Mouse (Mus musculus) monocyte, adult 5-6 weeks (primary cell): ENCODE measurements around the gene Dmd. TPM values are rescaled to one million over a fixed set of nuclear protein-coding genes. Genes with fewer than 3 reads are reported as not detected.
"Not testable (repeated sequence)": the region's sequence is repeated elsewhere in the genome, so short reads cannot be mapped to it uniquely, and the experiment has no call there.

Experiments used
- ATAC-seq: fragments of 153-309, 156-312 bp; replicated peaks from 2 replicates; pipeline ENCODE4 v1.8.0; 2017; ENCODE audit warnings: mild to moderate bottlenecking; ENCODE audit not compliant: low TSS enrichment, insufficient number of reproducible peaks, severe bottlenecking, poor library complexity, low FRiP score
- total RNA-seq: library from RNA; stranded (forward); fragments of 200-1000, 200-491, 200-594 nt; gene quantifications from 3 replicates; pipeline ENCODE4 v1.2.3, GENCODE M21; 2017

Dmd gene
- total RNA-seq: 0.19 TPM in 1 of 3 replicates, not detected in the others

GRCm38 (mm10) chrX:82948630-82949029 is at the start of gene Dmd:
Gene Dmd (plus strand): TSS chrX:82948870.
- no peak for ATAC-seq

DNA sequence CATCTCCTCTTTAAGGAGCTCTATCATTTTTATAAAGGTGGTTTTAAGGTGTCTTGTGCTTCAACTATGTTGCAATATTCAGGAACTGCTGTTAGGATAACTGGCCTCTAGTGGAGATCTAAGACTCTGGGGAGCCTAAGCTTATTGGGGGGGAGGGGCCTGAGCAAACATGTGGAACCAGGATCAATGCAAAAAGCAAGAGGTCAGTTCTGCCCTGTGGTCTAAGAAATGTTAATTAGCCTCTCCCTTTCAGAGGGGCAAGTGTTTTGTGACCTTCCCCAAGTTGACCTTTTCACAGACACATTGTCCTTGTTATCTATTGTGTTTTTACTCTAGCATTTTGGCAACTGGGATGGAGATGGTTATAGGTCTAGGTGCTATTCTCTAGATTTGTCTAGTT is 47.2 kb upstream of the Dmd start:
- ATAC-seq: no peak

DNA sequence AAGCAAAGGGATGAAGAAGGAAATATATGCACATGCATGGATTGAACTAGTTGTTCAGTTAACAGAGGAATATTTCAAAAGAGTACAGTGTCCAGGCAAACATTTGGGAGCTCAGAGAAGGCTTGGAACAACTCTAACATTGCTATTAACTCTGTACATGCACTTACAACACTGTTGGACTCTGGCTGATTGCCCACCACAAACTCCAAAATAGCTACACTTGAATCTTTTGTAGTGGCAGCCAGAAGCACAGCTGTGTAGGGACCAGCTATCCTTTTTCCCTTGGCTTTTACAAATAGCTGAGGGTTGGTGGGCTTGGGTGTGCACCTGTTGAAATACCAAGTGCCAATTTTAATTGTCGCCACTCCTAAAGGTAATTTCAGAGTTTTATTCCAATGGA is 39.0 kb downstream of the Dmd start:
- ATAC-seq: no peak

DNA sequence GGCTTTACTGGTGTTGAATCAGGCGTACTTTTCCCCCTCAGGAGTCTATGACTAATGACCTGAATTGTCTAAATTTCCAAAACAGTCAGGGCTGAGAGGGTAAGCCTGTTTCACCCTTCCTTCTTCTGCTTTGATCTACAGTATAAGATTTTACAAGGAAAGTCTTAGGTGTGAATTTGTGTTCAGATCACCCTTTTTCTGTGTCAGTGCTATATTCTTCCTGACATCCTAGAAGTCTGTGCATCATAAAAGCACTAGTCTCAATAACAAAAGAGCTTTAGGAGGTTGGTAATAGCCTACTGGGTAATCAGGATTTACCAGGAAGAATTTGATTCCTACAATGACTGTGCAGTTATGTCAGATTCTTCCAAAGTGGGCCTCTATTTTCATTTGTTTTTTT is 101.5 kb downstream of the Dmd start:
- ATAC-seq: no peak

DNA sequence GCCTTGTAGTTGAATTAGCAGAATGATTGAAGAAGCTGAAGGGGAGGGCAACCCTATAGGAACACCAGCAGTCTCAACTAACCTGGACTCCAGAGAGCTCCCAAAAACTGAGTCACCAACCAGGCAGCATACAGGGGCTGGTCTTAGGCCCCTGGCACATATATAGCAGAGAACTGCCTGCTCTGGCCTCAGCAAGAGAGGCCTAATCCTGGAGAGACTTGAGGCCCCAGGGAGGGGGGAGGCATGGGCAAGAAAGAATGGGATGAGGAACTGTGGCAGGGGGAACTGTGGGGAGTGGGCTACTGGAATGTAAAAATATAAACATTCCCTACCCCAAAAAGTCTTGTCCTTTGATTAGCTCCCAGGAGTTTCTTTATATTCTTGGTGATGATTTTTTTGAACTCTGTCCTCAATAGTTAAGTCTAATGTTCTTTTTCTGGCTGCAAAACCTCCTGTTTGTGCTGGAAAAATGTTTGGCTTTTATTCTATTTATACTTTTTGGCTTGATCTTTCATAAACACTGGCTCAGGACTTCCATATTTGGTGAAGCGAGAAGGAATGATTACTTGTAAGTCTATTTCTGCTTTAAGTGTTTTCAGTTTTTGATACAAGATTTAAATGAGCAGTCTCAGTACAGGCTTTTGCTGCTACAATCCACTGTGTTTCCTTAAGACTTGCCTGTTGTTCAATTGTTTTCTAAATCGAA is 167.7 kb downstream of the Dmd start:
- no peak for ATAC-seq

GRCm38 (mm10) chrX:83117198-83117597 is 168.5 kb downstream of the Dmd start:
- ATAC-seq: no peak

DNA sequence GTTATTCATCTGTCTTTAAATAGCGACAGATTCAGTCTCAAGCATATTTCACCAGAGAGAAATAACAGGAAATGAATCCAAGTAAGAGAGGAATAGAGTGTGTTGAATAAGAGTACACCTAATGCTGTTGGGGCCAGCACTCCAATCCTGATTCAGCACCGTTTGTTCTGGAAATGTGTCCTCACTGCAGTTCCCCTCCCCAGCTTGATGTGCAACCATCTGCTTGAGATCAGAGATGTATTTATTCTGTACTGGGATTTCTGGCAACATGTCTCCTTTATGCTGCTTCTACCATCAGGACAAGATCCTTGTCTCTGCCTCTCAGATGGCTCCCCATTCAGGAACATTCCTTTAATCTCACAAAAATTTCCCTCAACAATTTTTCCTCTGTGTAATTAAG is 271.9 kb downstream of the Dmd start:
- ATAC-seq: no peak

DNA sequence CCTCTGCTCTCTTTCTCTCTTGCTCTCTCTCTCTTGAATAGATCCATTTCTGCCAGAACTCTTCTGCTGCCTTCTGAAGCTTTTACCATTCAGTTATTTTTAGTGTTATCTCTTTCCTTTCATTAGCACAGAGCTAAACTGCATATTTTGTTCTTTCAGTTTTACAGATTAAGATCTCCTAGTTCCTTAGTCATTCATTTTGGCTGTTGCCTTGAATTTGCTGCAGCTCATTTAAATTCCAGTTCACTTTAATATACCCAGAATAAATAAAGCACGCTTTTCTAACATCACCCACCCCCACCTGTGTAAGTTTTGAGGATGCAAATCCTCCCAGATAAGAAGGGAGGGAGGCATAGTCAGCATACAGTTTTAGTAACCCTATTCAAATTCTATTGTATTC is 272.4 kb downstream of the Dmd start:
- ATAC-seq: no peak

DNA sequence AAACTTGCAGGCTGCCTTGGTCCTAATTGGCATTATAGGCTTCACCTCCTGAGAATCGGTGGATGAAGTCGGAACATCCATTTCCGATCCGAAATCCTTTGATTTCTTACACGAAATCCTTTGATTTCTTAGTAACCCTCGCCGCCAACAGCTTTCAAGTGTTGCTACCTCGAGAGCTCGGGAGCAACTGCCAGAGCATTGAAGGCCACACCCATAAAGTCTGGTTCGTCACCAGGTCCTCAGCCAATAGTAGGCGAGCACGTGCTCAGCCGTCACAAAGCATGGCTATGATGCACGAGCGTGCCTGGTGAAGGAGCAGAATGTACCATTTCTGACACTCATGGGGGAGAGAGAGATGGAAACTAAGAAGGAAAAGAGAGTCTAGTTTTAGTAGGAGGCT is 538.9 kb downstream of the Dmd start, which contains the start of gene Tsga8:
Tsga8 (minus strand) TSS at position 327 of the 400 bp plus-strand sequence.
- ATAC-seq: no peak

DNA sequence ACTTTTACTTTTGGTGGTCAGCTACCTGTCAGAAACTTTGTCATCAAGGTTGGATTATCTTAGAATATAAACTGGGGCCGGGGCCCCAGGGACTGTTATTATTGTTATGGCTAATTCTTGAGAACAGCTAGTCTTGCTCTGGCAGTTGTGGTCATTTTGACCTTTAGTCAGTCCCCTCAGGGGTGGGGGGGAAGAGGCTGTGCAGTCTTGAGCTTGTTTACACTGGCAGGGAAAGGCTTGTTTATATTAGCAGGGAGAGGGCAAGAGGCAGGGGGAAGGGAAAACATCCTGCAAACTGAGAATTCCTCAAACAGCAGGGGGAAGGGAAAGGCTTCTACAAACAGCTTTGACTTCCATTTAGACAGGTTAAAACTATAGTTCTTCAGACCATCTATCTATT is 726.3 kb downstream of the Dmd start:
- no peak for ATAC-seq

- no peak for ATAC-seq
Measured at GRCm38 (mm10) chrX:83686547-83686946, 737.9 kb downstream of the Dmd start.

- ATAC-seq: no peak
Measured at GRCm38 (mm10) chrX:83740533-83740932, 791.9 kb downstream of the Dmd start.

DNA sequence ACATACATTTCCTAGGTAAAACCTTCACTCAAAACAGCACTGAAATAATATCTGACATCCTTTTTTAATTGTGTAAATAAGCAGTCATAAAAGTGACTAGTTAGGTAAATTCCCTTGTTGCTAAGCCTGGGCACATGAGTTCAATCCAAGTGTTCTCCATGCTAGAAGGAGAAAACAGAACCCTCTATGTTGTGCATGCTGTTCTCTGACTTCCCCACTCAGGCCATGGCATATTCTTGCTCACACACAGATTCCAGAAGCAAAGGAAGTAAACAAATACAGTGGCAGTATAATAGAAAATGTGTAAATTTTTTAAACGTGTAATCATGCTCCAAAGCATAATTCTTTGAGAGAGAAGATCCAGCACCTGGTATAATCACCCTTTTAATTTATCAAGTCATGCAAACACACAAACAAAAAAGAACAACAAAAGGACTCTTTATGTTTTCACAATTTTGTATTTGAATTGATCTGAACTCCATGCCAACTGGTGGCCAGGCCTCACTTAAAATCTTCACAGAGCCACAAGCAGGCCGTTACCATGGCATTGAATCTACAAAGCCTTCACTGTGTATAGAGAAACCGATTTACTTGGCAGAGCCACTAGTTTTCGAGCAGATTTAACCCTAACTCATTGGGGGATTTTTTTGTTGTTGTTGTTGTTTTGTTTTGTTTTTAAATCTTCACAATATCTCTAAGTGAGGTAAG is 797.8 kb downstream of the Dmd start:
- ATAC-seq: no peak

DNA sequence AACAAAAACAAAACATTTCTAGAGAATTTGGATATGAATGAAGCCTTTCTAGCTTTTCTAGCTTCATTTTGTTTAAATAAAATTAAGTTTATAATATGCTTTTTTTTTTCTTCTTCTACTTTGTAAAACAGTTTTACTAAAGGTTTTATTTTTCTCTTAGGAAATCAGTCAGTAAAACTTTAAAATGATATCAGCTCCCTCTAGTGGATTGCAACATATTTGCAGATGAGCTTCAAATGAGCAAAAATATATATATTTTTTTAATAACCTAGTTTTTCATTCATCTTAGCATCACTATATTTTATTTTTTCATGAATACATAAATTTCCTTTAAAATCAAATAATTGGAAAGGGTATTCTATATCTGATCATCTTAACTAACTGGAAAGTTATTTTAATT is 838.7 kb downstream of the Dmd start:
- ATAC-seq: no peak

GRCm38 (mm10) chrX:83867469-83867868 is 918.8 kb downstream of the Dmd start:
- not testable (repeated sequence) for ATAC-seq

DNA sequence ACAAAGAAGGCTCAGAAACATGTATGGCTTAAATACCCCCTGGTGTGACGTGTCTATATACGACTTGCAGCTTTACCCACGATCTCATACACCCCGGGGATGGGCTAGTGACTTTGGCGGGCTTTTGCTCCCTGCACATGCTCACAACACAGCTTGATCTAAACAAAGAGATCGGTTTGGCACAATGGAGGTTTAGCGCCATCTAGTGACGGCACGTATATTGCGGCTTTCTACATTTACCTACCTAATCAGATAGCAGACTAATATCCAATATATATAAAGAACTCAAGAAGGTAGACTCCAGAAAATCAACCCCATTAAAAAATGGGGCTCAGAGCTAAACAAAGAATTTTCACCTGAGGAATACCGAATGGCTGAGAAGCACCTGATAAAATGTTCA is 926.7 kb downstream of the Dmd start:
- ATAC-seq: not testable (repeated sequence)

GRCm38 (mm10) chrX:83975895-83976294 is 1027.2 kb downstream of the Dmd start:
- no peak for ATAC-seq

DNA sequence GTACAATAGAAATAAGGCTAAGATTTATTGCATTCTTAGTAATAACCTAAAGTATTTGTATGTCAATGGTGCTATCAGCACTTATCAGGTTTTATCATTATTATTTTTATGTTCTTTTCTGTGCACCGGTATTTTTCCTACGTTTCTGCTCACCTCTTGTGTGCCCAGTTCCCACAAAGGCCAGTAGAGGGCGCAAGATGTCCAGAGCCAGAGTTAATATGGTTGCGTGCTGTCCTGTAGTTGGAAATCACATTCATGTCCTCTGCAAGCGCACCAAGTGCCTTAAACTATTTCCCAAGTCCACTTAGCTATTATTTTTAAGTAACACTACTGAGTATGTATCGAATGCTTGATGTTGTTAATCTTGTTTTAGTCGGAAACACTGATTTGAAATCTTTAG is 1052.6 kb downstream of the Dmd start:
- no peak for ATAC-seq

DNA sequence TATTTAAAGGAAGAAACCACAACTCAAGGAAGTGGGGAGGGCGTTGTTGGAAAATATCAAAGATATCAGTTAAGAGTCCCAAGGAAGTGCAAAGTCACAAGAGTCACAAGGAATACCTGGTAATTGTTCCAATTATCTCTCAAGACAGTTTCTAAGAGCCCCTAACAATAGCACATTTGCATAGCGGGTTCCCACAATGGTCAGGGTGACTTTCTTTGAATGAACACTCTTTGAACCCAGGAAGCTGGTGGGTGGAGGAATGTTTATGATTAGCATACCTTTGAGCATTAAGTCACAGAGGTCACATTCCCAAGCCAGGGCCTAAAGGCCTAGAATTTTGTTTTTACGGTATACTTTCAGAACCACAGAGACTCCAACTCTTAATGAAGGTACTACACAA is 1113.8 kb downstream of the Dmd start:
- ATAC-seq: not testable (repeated sequence)

DNA sequence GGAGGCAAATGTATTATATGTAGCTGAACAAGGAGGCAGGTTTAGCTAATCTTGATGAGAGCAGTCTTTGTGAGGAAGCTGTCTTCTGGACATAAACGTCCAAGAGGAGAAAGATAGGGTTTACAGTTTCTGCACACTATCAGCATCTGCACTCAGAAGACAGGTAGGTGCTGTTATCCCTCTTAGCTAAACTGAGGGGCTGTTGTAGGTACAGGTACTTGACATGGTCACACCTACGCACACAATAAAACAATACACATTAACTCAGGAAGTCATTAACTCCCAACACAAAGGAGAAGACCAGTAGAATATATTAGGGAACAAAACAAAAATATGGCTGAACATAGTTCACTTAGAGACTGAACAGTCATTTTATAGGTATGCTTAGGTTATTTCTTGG is 1217.2 kb downstream of the Dmd start:
- ATAC-seq: no peak
